Mouse (Mus musculus) ZHBTc4 (cell line): ENCODE measurements at regions not wholly inside any gene's neighbourhood (a gene's known extent, or its start where the extent isn't known, plus 50 kb on each side); places are given as distances from the start of the nearest gene placed in this dataset.

Experiments used
- DNase-seq: peaks from one replicate; pipeline ENCODE4 v3.0.0-alpha.2; 2011; ENCODE audit warnings: low read depth, low spot score

DNA sequence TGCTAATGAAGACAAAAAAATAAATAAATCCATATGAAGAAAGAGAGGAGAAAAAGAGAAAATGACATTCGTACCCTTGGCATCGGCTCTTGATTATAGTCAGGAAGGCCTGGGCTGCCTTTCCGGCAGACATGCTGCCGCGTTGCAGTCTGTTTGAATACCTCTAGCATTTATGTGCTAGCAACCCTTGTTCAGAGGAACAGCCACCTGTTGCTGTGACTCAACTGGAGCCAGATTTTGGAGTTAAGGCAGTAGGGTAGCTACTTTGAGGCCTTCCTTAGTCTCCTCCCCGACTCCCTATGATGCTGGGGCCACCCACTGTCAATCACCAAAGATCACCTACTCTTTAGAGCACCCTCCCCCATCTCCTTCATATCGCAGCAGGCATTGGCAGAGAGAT lies 148.5 kb upstream of the Cops8 start:
- DNase-seq: no peak

- DNase-seq: no peak
Observed at GRCm38 (mm10) chr1:90457396-90457795, 145.4 kb upstream of the Cops8 start.

- DNase-seq: no peak
Observed at GRCm38 (mm10) chr1:90458176-90458575, 144.6 kb upstream of the Cops8 start.

DNA sequence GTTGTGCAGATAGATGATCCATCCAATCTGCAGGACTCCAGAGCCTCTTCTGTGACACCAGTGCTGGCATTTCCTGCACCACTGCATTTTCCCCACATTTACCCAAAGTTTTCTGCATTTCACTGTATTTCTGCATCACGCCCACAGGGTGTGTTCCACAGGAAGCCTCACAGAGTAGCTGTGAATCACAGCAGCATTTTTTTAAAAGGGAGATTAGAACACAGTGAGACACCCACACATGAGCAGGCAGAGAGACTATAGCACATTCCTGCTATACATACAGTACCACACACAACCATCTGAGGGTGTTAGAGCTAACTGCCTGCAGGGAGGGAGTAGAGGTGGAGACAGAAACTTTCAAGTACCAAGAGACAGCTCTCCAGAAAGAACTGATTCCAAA lies 141.1 kb upstream of the Cops8 start:
- no peak for DNase-seq

DNA sequence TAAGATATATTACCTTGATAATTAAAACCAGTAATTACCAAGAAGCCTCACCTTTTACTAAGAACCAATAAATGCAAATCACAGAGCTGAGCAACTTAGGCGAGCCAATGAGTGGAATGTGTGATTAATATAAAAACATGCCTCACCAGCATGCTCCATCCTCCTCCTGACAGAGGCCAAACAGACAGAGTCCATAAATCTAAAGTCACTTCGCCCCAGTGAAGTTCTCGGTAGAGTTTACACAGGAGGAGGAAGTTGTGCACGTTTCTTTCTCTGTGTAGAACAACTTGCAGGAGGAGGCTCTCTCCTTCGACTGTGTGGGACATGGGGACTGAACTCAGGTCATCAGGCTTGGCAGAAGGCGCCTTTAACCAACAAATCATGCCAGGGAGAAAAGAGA lies 139.5 kb upstream of the Cops8 start:
- DNase-seq: no peak

- no peak for DNase-seq
Observed at GRCm38 (mm10) chr1:90467646-90468045, 135.1 kb upstream of the Cops8 start.

- no peak for DNase-seq
Observed at GRCm38 (mm10) chr1:90470996-90471395, 131.8 kb upstream of the Cops8 start.

DNA sequence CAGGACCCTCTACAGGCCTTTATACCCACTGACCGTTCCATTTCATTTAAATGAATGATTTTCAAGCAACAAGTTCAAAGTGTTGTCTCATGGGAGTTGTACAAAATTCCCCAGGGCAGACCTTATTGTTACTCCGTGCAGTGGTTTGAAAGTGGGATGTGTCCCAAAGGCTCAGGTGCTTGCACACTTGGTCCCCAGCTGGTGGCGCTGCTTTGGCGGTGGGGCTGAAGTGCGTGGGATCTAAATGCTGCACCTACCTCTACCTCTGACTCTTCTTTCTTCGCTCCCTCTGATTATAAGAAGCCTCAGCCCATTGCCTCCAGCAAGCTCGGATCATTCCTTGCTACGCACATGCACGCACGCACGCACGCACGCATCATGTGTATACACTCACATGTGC lies 131.0 kb upstream of the Cops8 start:
- peak; percentile 80 for DNase-seq

DNA sequence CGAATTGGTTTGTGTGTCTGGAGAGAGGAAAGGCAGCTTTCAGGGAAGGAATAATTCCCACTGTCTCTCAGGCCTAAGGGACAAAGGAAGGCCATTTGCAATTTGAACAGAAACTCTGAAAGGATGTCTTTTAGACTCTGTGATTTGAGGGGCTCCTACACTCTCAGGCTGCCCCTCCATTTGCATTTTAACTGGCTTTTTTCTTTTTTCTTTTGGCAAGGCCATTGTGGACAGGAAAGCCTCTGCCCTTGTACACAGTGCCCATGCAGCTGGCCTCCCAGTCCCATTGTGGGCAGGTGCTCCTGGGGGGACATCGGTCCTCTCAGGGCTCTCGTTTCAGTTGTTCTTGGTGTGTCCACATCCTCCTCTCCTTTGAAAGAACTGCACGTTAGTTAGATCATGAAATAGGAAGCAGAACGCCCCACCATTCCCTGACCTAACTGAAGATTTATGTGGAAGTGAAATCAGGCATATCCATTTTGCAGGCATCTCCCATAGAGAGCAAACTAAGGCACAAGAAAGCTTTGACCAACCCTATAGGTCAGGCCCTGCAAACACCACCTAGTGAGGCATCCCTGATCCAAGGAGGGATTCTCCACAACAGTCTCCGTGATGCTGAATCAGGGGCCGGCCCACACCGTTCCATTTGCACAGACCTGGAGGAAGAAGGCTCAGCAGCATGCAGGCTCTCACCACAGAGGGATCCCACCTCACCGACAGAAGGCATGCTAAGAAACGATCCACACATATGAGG lies 127.5 kb upstream of the Cops8 start:
- no peak for DNase-seq

DNA sequence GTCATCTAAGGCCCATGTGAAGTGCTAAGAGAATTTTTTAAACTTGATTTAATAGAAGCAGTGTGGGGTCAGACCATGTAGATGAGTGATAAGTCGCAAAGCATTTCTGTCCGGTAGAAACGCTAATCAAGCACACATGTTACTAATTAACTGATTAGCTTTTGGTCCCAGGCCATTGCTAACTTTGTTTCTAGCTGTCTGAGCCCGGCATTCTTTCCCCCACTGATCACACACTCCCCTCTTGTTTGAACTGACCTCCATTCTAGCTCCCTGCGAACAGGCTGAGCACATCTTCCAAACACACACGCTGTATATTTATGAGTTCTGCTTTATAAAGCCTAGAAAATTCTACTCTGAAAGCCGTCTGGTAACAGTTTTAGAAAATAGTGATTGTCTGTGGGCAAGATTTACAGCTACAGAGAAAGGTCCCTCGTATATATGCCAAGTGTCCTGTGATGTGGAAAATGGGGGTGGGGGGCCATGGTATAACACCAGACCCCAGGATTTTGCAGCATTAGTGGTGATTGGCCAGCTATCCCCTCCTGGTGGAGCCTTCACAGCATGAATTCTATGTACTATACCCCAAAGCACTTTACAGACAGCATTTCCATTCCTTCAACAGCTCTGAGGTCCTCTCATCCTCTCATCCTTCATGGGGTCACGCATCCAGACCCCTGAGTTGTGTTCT lies 126.1 kb upstream of the Cops8 start:
- DNase-seq: no peak

GRCm38 (mm10) chr1:90478839-90479238 lies 123.9 kb upstream of the Cops8 start:
- peak; percentile 32 for DNase-seq

- no peak for DNase-seq
Observed at GRCm38 (mm10) chr1:90481247-90481646, 121.5 kb upstream of the Cops8 start.

- DNase-seq: no peak
Observed at GRCm38 (mm10) chr1:90481708-90482107, 121.1 kb upstream of the Cops8 start.

- DNase-seq: no peak
Observed at GRCm38 (mm10) chr1:90486349-90486839, 116.4 kb upstream of the Cops8 start.

DNA sequence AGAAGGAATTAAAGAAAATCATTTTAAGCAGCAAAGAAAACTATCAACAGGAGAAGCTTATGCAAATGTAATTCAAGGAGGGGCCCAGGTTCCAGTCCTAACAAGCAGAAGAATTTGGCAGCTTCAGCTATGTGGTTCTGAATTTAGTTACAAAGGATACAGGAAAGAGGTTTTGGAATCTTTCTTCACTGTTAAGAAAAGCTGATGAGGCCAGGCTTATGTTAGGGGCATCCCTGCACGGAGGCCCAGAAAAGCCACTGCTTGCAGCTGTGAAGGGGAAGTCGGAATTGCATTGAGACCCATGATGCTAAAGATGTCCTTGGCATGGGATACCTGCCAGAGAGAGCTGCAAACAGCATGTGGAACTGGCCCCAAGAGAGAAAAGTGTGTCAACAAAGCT lies 114.9 kb upstream of the Cops8 start:
- DNase-seq: no peak

- DNase-seq: peak; percentile 61
Observed at GRCm38 (mm10) chr1:90488991-90489390, 113.8 kb upstream of the Cops8 start.

DNA sequence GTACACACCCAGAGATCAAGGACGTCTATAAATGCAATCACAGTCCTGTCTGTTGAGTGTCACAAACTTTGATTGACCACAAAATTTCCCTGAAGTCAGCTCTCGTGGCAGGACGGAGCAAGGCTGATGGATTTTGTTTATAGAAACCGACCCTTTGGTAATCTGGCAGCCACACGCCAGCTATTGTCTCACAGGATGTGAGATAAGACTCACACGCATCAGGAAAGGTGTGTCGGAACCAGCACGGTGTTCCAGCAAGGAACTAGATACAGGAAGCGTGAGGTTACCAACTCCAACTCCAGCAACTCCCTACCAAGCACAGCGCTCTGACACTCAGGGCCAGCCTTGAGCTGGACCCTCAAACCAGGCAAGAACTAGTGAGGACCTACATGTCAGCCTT lies 112.4 kb upstream of the Cops8 start:
- no peak for DNase-seq

DNA sequence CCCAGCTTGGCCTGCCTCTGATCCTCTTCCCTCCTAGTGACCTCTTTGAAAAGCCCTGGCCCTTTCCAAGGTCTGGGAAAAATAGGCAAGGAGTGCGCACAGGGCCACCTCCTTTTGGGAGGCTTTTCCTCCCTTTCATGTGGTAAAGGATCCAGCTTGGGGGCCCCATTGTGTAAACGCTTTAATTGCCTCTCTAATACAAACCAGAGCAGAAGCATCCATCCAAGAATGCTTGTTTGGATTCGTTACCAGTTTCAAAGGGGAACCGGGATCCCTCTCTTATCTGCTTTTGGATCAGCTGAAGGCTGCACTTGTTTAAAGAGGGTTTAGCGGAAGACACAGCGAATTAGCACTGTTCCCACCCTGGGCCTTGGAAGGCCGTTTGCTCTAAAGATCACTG lies 109.3 kb upstream of the Cops8 start:
- DNase-seq: peak; percentile 70

DNA sequence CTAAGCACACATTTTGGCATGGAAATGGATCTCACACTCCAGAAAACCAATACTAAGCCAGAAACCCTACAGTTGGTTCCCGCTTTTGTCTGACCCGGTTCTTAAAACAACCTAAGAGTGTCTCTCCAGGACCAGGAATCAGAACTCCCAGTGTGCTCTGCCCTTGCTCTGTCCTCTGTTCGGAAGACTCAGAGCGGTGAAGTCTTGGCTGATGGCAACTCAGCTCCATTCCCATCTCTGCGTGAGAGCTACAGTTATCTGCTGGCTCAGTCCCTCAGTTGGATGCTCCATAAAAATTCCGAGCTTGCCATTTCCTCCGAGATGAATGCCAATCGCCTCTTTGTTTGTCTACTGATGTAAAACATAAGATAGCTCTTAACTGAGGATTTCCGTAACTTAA lies 107.6 kb upstream of the Cops8 start:
- no peak for DNase-seq

DNA sequence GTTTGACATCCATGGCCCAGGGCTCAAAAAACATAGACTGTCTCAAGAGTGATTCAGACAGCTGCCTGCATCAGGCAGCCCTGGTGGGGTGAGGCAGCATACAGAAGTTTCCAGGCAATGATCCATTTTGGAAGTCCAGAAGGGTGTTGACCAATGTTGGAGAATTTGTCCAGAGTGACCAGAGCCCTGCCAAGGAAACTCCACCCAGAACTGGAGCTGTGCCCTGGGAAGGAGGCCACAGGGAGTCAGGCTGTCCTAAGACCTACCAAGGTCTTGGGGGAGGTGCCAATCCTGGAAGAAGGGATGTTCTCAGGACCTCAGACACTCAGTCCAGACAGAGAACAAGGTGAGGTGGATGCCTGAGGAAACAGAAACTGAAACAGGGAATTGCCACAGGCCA lies 105.2 kb upstream of the Cops8 start:
- no peak for DNase-seq

GRCm38 (mm10) chr1:90501373-90501772 lies 101.4 kb upstream of the Cops8 start:
- no peak for DNase-seq

- DNase-seq: no peak
Observed at GRCm38 (mm10) chr1:90502371-90502770, 100.4 kb upstream of the Cops8 start.
